Mouse (Mus musculus) liver, adult 2 months (tissue): ENCODE measurements around the gene Faxc.

ENCODE experiments used
- CTCF ChIP-seq: fragments of 200-500 bp; IDR thresholded peaks from 2 replicates; pipeline ENCODE4 v1.5.1; 2011; ENCODE audit warnings: low read depth, low read length, control low read depth
- POLR2A ChIP-seq: fragments of 200-500 bp; IDR thresholded peaks from 2 replicates; pipeline ENCODE4 v1.6.1; 2011; ENCODE audit warnings: low read length, control low read depth; ENCODE audit not compliant: insufficient read depth; ENCODE audit errors: extremely low read depth

GRCm38 (mm10) chr4:22017656-22018379 lies 86.7 kb downstream of the Faxc start:
- TF ChIP-seq POLR2A (no peak), CTCF (no peak)
